In genomic region chr8:122414311-122414710, GRCm38 (mm10) we compare ENCODE assay signal across 35 mouse cellular contexts. TPM values are rescaled to one million over a fixed set of nuclear protein-coding genes. Genes with fewer than 3 reads are reported as not detected.
"Had no signal": no experiment of that assay in that cellular context is flagged by ENCODE, and none has a peak within 500 bp of the region (broad histone marks: within the 10 kb centered on the region; RNA-seq: fewer than 3 reads in every experiment).

No protein-coding gene starts in this region.

- ATAC-seq: forebrain, embryonic 13.5 days; forebrain, embryonic 14.5 days; forebrain, embryonic 15.5 days; forebrain, embryonic 16.5 days; forebrain, postnatal 0 days had no signal

- H3K27me3 ChIP-seq: embryonic facial prominence, embryonic 12.5 days; embryonic facial prominence, embryonic 13.5 days; embryonic facial prominence, embryonic 15.5 days; forebrain, embryonic 12.5 days; forebrain, embryonic 13.5 days; forebrain, embryonic 15.5 days had no signal

- H3K4me1 ChIP-seq: embryonic facial prominence, embryonic 10.5 days; embryonic facial prominence, embryonic 12.5 days; embryonic facial prominence, embryonic 13.5 days; embryonic facial prominence, embryonic 15.5 days; forebrain, embryonic 10.5 days; forebrain, embryonic 12.5 days; forebrain, embryonic 13.5 days; forebrain, embryonic 15.5 days; heart, embryonic 10.5 days had no signal

- H3K4me2 ChIP-seq: embryonic facial prominence, embryonic 12.5 days; embryonic facial prominence, embryonic 13.5 days; embryonic facial prominence, embryonic 15.5 days; forebrain, embryonic 12.5 days; forebrain, embryonic 13.5 days; forebrain, embryonic 15.5 days had no signal

- H3K27ac ChIP-seq: embryonic facial prominence, embryonic 10.5 days; embryonic facial prominence, embryonic 12.5 days; embryonic facial prominence, embryonic 13.5 days; embryonic facial prominence, embryonic 15.5 days; forebrain, embryonic 10.5 days; forebrain, embryonic 12.5 days; forebrain, embryonic 13.5 days; forebrain, embryonic 15.5 days; gastrocnemius, adult 2 months; heart, adult 2 months; heart, embryonic 10.5 days had no signal

- H3K4me3 ChIP-seq: embryonic facial prominence, embryonic 10.5 days; embryonic facial prominence, embryonic 12.5 days; embryonic facial prominence, embryonic 13.5 days; embryonic facial prominence, embryonic 15.5 days; erythroblast, embryonic 14.5 days; forebrain, embryonic 10.5 days; forebrain, embryonic 12.5 days; forebrain, embryonic 13.5 days; forebrain, embryonic 15.5 days; gastrocnemius, adult 2 months; heart, adult 2 months; heart, embryonic 10.5 days had no signal

- H3K9me3 ChIP-seq: embryonic facial prominence, embryonic 10.5 days; embryonic facial prominence, embryonic 12.5 days; embryonic facial prominence, embryonic 13.5 days; embryonic facial prominence, embryonic 15.5 days; forebrain, embryonic 10.5 days; forebrain, embryonic 12.5 days; forebrain, embryonic 13.5 days; forebrain, embryonic 15.5 days; heart, embryonic 10.5 days had no signal

- DNase-seq: cerebellum, adult 9-11 months; cerebellum, postnatal 10 days; cerebellum, postnatal 14 days; cerebellum, postnatal 25 days; cerebellum, postnatal 36 days; embryo, embryonic 11 days; forebrain, postnatal 0 days; gastrocnemius, adult 2 months; gastrocnemius, postnatal 10 days; gastrocnemius, postnatal 14 days; gastrocnemius, postnatal 25 days; gastrocnemius, postnatal 36 days; heart, adult 11 months; heart, adult 18-20 months; heart, adult 2 months had no signal

- H3K9ac ChIP-seq: embryonic facial prominence, embryonic 12.5 days; embryonic facial prominence, embryonic 13.5 days; embryonic facial prominence, embryonic 15.5 days; forebrain, embryonic 12.5 days; forebrain, embryonic 13.5 days; forebrain, embryonic 15.5 days; forebrain, postnatal 0 days had no signal

RNA-seq across cellular contexts. Expression of gene Il17c, which starts 7.5 kb away (rescaled TPM):
- total RNA-seq: gastrocnemius, adult 18-20 months; gastrocnemius, adult 2 months; gastrocnemius, adult 8-10 months; gastrocnemius, postnatal 10 days; gastrocnemius, postnatal 14 days; gastrocnemius, postnatal 25 days; gastrocnemius, postnatal 36 days; gastrocnemius, postnatal 4 days; granulocyte monocyte progenitor cell, adult 5-6 weeks; heart, adult 18-20 months; heart, adult 2 months had no signal
- polyA plus RNA-seq: embryonic facial prominence, embryonic 11.5 days; embryonic facial prominence, embryonic 12.5 days; embryonic facial prominence, embryonic 14.5 days; embryonic facial prominence, embryonic 15.5 days; erythroblast, embryonic 14.5 days; forebrain, embryonic 11.5 days; forebrain, embryonic 12.5 days; forebrain, embryonic 13.5 days; forebrain, embryonic 14.5 days; forebrain, embryonic 15.5 days; forebrain, embryonic 16.5 days; forebrain, postnatal 0 days; heart, adult 2 months; heart, embryonic 10.5 days had no signal

RNA-seq across cellular contexts. Expression of gene Snai3, which starts 46.2 kb away (rescaled TPM):
- total RNA-seq: common myeloid progenitor, adult 5-6 weeks; forebrain, postnatal 0 days; granulocyte monocyte progenitor cell, adult 5-6 weeks had no signal
- polyA plus RNA-seq: erythroblast, embryonic 14.5 days; forebrain, embryonic 11.5 days; forebrain, embryonic 12.5 days; forebrain, embryonic 14.5 days; forebrain, embryonic 15.5 days; forebrain, embryonic 16.5 days; forebrain, postnatal 0 days had no signal
